Comparison of ENCODE assay signal across 9 mouse cellular contexts in the genomic region with DNA sequence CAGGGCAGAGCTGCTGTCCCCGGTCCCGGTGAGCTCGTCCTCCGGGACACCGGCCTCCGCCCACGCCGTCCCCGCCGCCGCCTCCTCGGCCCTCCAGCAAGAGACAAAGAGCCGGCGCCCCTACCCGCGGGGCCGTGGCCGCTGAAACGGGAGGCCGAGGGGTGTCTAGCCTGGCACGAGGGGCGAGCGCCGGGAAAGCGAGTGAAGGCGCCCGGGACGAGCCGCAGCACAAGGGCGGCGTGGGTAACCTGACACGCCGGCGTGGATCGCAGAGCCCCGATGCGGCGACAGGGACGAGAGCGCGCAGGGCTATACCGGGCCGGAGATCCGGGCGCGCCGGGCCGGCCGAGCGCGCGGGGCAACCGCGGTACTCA. TPM values are rescaled to one million over a fixed set of nuclear protein-coding genes. Genes with fewer than 3 reads are reported as not detected.
DNase-seq lines count a peak whose midpoint lies in the region; ATAC-seq and TF ChIP-seq lines count a peak whose summit lies in the region.
"Had no signal": no experiment of that assay in that cellular context is flagged by ENCODE, and none has a peak within 500 bp of the region (broad histone marks: within the 10 kb centered on the region; RNA-seq: fewer than 3 reads in every experiment).

No protein-coding gene starts in this region.

- no peaks in the 10 kb centered on the region for H3K27me3 ChIP-seq in kidney, adult 2 months (replicated peaks; ENCODE audit: control insufficient read depth, insufficient read depth, low read length)
- peaks cover 74% of the 10 kb centered on the region for H3K27me3 ChIP-seq in liver, embryonic 15.5 days
- H3K27me3 ChIP-seq in neural tube, embryonic 14.5 days (ENCODE audit: control insufficient read depth, insufficient read depth, low read length) = no peaks in the 10 kb centered on the region
- peaks cover 20% of the 10 kb centered on the region for H3K27me3 ChIP-seq in thymus, adult 2 months (ENCODE audit: control insufficient read depth, insufficient read depth, low read length)
- H3K27me3 ChIP-seq: CH12.LX had no signal

- DNase-seq in layer of hippocampus, adult 11-12 months (ENCODE audit: low spot score) = peak; percentile 43
- DNase-seq in layer of hippocampus, adult 9-10 months (ENCODE audit: low spot score) = no peak
- DNase-seq in embryo, embryonic 11 days = peak; percentile 69
- DNase-seq in gastrocnemius, postnatal 4 days (ENCODE audit: low spot score in 2 of 2) = peak; percentile 35 to 68
- DNase-seq in kidney, adult 2 months = peak; percentile 49
- peak; percentile 29 for DNase-seq in thymus, adult 2 months

- H3K9ac ChIP-seq in liver, embryonic 15.5 days = peak overlapping the region; percentile 58
- peak overlapping the region; percentile 99 for H3K9ac ChIP-seq in neural tube, embryonic 14.5 days (replicated peaks; ENCODE audit: low read depth, low read length)

- H3K9me3 ChIP-seq in liver, embryonic 15.5 days (replicated peaks) = no peaks in the 10 kb centered on the region
- no peaks in the 10 kb centered on the region for H3K9me3 ChIP-seq in neural tube, embryonic 14.5 days (ENCODE audit: control insufficient read depth, low read length)

- peaks cover 22% of the 10 kb centered on the region for H3K4me1 ChIP-seq in kidney, adult 2 months (ENCODE audit: control insufficient read depth, insufficient read depth, low read length)
- peaks cover 38% of the 10 kb centered on the region for H3K4me1 ChIP-seq in liver, embryonic 15.5 days (replicated peaks)
- H3K4me1 ChIP-seq in neural tube, embryonic 14.5 days (ENCODE audit: control insufficient read depth, insufficient read depth, low read length) = peaks cover 42% of the 10 kb centered on the region
- peaks cover 26% of the 10 kb centered on the region for H3K4me1 ChIP-seq in thymus, adult 2 months (replicated peaks; ENCODE audit: control insufficient read depth, insufficient read depth, low read length)

- peak overlapping the region; percentile 90 for H3K27ac ChIP-seq in kidney, adult 2 months (ENCODE audit: insufficient read depth, low read depth, low read length)
- H3K27ac ChIP-seq in liver, embryonic 15.5 days (replicated peaks) = peak overlapping the region; percentile 24; the same call in 1 of the 2 replicates
- peak overlapping the region; percentile 99 for H3K27ac ChIP-seq in neural tube, embryonic 14.5 days (ENCODE audit: low read depth, low read length)
- no peak overlapping the region for H3K27ac ChIP-seq in thymus, adult 2 months (ENCODE audit: control insufficient read depth, insufficient read depth, low read length)

- no peak for TF ChIP-seq CTCF in kidney, adult 2 months (conservative IDR thresholded peaks at IDR 0.05; ENCODE audit: insufficient read depth, insufficient read length, low read depth, low read length)
- TF ChIP-seq CTCF in thymus, adult 2 months (IDR thresholded peaks at IDR 0.05; ENCODE audit: borderline replicate concordance, control insufficient read depth, extremely low read depth, insufficient read depth, low read length, poor library complexity) = no peak

- H3K4me2 ChIP-seq in liver, embryonic 15.5 days = peak overlapping the region; percentile 74
- H3K4me2 ChIP-seq in neural tube, embryonic 14.5 days (ENCODE audit: low read depth, low read length) = peak overlapping the region; percentile 83

- H3K36me3 ChIP-seq in kidney, adult 2 months (ENCODE audit: control insufficient read depth, insufficient read depth, low read length) = no peaks in the 10 kb centered on the region
- H3K36me3 ChIP-seq in liver, embryonic 15.5 days (replicated peaks) = no peaks in the 10 kb centered on the region
- H3K36me3 ChIP-seq in neural tube, embryonic 14.5 days (ENCODE audit: control insufficient read depth, insufficient read depth, low read length) = no peaks in the 10 kb centered on the region
- no peaks in the 10 kb centered on the region for H3K36me3 ChIP-seq in thymus, adult 2 months (ENCODE audit: control insufficient read depth, insufficient read depth, low read length)

- peak overlapping the region; percentile 98 for H3K4me3 ChIP-seq in kidney, adult 2 months (ENCODE audit: insufficient read depth, low read depth, low read length)
- peak overlapping the region; percentile 64 for H3K4me3 ChIP-seq in liver, embryonic 15.5 days (replicated peaks)
- H3K4me3 ChIP-seq in neural tube, embryonic 14.5 days (ENCODE audit: low read depth, low read length) = peak overlapping the region; percentile 96
- peak overlapping the region; percentile 64 for H3K4me3 ChIP-seq in thymus, adult 2 months (ENCODE audit: control insufficient read depth, insufficient read depth, low read length)

- peak; percentile 4; the same call in 1 of the 2 replicates for ATAC-seq in liver, embryonic 15.5 days (ENCODE audit: insufficient read depth)
- ATAC-seq in neural tube, embryonic 14.5 days (ENCODE audit: low read depth) = peak; percentile 18

- WGBS in kidney, adult 2 months = under 1% methylated on average over 54 of the region's 54 CpGs
- WGBS in liver, embryonic 15.5 days (ENCODE audit: insufficient replicate concordance) = under 1% methylated on average over 54 of the region's 54 CpGs
- WGBS in neural tube, embryonic 14.5 days = under 1% methylated on average over 44 of the region's 54 CpGs
- WGBS in thymus, adult 2 months = under 1% methylated on average over 51 of the region's 54 CpGs

- no peak for TF ChIP-seq POLR2A in kidney, adult 2 months (IDR thresholded peaks at IDR 0.05; ENCODE audit: low read depth, low read length)
- no peak for TF ChIP-seq POLR2A in thymus, adult 2 months (IDR thresholded peaks at IDR 0.05; ENCODE audit: control insufficient read depth, extremely low read depth, insufficient read depth, low read length, poor library complexity)

RNA-seq across cellular contexts. Expression of gene Trio, which starts 0.7 kb away (rescaled TPM):
- total RNA-seq in gastrocnemius, postnatal 4 days (2021) = 100 to 1,000 TPM; 159 to 162 TPM
- 37.2 and 44.5 TPM in 2 replicates for polyA plus RNA-seq in kidney, adult 2 months (2012; rRNA removed)
- 2.8 and 2.9 TPM in 2 replicates for polyA plus RNA-seq in liver, embryonic 15.5 days (2015; fragmentation: Nextera tagmentation; extraction: Ambion mirVana)
- polyA plus RNA-seq in neural tube, embryonic 14.5 days (2014; fragmentation: Nextera tagmentation; extraction: Ambion mirVana) = 65.1 and 73.4 TPM in 2 replicates
- polyA plus RNA-seq in thymus, adult 2 months (2012; rRNA removed) = 24.9 and 26.6 TPM in 2 replicates
